Mouse (Mus musculus) MN1 (cell line): ENCODE data around the gene Prkch.

Experiments
- DNase-seq: peaks from one replicate; pipeline ENCODE4 v3.0.0-alpha.2; 2016; ENCODE audit warnings: low spot score

The Prkch gene

DNA sequence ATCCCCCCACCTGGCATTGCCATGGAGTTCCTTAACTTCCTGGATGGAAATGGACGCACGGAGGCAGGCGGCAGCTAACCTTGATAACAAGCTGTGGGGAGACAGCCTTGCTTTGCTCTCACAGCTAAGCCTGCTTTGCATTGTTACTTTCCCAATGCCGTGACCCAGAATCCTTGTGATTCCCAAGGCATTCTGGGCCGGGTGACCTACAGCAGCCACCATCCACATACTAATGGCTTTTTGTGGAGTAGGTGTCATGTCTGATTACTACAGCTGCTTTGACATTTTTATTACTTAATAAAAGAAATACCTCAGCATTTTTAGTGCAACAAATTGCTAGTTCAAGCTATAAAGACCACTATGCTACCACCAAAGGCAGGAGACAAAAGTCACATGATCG is 177.4 kb downstream of the Prkch start:
- DNase-seq = no peak

DNA sequence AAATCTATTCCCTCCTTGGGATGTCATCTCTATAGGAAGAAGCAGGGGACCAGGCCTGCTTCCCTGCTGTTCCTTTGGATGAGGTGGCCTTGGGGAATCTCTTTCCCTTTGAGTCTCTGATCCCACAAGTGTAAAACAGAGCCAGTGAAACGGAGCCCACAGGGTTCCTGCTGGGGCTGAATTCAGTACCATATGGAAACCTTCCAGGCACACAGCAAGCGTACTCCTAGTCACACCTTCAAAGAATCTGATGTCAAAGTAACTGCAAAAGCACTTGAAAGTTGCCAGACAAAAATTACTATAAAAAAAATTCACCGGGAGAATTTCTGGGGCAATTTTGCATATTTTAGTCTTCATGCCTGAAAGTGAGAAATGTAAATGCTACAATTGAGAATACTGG is 178.2 kb downstream of the Prkch start:
- DNase-seq = no peak

DNA sequence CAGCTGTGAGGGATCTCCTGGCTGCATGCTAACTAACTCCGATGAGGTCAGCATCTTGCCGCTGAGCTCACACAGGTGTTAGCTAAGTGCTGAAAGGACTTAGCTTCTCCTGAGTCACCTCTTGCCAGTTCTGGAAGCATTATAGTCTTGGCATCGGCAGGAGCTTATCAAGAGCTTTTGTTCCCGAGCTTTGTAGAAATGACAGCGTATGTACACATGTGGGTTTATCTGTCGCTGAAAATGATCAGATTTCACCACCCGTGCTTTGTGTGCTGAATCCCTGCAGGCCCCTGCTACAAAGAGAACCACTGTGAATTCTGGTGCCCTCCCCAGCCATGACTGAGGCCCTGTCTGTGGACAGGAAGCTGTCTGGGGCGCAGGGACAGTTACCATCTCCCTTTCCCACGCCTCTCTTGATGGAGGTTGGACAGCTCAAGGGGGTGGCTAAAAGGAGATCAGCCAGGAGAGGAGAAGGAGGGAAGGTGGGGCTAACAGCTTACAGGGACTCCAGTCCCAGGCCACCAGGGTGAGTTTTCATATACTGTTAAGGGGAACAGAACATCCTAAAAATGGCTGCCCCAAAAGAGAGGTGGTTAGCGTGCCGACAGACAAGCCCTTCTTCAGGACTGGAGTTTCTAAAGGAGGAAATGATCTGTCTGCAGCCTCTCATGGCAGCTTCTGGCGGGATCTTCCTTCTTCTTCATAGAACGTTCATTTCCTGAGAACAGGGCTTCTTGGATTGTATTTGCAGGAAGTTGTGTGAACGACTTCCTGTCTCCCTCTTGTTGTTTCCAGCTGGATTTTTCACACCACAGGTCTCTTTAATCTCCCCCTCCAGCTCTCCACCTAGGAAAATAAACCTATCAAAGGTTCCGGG is 180.3 kb downstream of the Prkch start:
- no peak for DNase-seq

DNA sequence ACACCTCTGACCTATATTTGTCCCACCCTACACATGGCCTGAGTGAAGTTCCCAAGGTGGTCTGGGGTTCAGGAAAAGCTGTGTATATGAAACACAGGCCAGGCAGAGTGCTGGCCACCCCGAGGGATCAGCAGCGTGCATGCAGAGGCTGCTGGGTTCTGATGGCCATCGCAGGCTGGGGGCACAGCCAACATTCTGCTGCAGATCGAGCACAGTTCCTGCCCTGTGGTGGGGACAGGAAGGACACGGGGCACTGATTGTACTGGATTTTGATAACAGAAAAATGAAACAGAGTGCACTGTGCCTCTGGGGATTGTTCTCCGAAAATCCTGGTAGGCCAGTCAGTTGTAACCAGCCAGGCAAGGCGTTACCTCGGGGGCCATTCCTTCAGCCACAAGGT is 181.6 kb downstream of the Prkch start:
- no peak for DNase-seq

DNA sequence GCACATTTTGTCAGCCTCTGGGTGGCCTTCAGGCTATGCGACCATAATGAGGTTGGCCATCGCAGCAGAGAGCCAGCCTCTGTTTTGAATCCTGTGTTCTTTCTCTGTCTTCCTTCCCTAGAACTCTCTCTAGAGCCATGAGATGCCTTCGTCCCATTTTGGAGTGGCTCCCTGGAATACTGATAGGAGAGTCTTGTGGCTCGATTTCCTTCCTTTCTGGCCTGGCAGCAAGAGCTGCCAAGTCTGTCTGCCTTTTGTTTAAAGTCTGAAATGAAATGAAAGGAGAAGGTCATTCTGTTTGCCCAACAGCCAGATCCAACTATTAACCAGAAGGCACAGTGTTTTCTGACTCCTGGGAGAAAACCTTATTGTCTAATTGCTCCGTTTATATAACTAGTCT is 184.2 kb downstream of the Prkch start:
- DNase-seq = no peak

DNA sequence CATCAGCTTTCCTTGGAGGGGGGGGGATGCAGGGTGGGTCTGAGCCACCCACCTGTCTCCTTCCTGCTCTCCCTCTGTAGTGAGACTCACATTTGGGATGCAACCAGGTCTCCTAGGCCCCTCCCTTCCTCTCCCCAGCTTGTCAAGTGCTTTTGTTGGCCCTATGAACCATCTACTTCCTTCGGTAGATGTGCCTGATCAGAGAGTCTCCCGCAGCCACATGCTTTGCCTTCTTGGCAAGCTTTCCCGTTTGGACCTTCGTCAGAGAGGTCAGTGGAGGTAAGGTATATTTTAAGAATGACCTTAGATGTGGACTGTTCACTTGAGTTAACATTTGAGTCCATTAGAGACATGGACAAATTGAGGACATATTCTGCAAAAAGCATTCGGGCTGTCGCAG is 184.9 kb downstream of the Prkch start:
- DNase-seq = no peak

DNA sequence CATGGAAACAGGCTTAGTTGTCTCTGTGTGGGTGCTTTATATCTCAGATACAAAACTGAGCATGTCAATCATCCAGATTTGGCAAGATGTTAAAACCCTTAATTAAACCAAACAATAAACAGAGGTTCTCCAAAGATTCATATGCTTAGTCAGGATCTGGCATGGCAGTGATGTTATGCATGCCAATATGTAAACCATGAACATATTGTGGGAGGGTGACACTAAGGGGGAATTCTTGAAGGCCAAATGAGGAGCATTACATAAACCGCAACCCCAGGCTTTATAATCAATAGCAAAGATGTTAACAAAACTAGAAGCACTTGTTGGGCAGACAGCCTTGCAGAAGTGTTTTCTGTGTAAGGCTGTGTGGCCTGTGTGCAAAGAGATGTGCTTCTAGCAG is 186.2 kb downstream of the Prkch start:
- no peak for DNase-seq

DNA sequence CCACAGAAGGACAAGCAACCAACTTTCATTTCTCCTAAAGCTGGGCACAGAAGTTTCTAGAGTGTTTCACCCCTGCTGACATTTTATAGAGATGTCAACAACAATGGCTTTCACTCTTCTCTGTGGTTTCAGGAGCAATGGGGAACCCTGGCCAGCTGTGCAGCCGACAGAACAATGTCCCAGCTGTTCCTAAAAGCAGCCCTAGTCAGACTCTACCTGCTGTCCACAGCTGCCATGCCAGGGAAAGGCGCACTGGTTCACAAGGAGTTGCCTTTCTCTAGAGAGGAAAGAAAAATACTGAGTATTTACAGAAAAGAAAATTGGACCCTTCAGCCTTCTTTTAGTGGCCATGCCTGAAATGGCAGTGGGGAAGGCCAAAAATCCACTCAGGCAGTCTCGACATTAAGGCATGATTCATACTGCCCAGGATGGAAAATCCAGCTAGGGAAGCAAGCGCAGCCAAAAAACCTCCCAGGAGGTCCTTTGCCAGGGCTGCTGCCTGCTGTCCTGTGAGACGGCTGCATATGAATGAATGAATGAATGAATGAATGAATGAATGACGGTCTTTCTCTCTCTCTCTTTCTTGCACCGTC is 190.3 kb downstream of the Prkch start:
- DNase-seq = peak; percentile 25

DNA sequence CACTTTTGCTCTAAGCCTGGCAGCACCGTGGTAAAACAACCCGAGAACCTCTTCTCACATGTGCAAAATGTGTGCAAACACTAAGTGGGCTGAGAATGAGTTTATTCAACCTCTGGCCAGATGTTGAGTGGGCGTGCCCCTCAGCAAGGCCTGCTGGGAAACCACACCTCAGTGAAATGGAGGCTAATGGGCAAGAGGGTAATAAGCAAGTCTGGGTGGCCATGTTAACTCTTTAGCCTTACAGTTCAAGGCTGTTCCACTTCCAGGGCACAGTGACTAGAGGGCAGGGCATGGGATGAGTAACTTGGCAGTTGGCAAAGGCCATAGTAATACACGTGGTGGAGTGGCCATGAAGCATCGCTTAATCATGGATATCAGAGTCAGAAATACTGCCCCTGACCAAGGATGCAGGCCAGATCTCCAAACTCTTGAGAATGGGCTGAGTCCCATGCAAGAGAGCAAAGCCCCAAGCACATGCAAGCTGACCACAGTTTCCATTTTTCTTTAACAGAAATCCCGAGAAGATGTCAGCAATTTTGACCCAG is 191.9 kb downstream of the Prkch start:
- DNase-seq = no peak

DNA sequence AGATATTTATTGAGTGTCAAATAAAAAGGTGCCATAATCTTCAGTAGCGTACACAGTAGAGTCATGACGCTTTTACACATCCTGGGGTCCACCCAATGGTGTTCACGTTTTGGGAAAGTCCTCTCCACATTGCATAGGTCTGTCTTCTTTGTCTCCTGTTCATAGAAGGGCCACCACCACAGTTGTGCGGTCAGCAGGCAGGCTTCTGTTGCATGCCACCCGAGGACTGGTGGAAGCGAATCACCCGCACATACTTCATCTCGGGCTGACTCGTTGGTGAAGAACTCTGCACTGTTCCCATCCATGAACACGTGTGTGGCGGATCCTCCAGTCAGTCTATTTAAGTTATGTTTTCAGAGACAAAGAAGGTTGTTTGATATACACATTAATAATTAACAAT is 193.1 kb downstream of the Prkch start:
- DNase-seq = no peak

DNA sequence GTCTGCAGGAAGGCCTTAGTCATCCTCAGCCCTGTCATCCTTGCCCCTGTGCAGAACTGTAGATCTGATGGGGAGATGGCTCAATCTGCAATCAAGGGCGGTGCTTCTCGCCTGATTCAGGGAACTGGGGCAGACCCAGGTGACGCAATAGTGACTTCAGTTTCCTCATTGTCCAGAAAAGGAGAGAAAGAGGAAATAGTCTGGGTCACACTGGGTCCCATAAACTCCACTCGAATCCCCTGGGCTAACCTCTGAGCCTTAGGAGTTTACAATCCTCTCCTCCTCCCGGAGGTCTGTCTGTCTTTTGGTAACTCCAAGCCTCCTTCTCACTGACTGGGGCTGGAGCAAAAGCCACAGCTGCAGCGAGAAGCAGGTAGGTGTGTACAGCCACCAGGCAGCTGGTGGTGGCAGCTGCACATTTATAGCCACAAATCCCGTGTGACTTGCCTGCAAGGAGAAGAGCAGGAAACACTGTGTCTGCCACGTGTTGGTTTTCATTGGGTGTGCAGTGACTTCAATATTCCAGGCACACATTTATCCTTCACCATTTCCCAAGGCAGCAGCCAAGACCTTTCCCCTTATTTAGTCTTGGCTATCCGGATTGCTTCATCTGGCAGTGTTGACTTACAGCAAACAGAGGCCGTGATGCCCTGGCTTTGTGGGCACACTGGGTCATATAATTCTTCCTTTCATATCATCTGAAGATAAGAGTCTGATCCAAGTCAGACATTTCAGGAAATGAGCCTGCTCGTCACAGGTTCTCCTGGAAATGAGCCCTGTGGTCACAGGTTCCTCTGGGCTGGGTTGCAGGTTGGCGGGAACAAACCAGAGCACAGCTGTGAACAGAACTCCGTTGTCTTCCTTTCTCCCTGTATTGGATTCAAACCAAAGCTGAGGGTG is 195.0 kb downstream of the Prkch start:
- peak; percentile 84 for DNase-seq

DNA sequence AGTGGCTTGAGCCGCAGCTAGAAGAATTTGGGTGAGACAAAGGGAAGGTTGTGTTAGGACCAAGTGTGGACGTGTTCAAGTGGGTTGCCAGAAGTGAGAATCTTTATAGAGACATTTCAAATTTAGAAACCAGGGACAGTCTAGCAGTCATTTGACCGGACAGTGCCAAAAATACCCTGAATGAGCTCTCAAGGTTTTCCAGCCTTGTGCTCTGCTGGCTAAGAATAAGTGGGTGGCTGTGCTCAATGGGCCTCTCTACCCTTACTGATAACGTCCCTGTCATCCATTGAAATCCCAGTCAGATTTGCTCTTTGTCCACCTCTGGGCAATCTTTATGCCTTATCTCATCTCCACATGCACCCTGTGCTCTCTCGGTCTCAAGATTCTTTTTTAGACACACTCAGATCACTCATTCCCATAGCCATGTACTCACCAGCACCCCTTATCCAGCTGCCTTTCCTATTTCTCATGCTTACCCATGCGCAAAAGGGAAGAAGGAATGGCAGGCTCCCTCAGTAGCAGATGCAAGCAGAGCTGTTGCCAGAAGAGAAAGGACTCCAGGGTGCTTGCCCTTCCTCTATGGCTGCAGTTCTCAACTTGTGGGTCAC is 196.9 kb downstream of the Prkch start:
- no peak for DNase-seq

DNA sequence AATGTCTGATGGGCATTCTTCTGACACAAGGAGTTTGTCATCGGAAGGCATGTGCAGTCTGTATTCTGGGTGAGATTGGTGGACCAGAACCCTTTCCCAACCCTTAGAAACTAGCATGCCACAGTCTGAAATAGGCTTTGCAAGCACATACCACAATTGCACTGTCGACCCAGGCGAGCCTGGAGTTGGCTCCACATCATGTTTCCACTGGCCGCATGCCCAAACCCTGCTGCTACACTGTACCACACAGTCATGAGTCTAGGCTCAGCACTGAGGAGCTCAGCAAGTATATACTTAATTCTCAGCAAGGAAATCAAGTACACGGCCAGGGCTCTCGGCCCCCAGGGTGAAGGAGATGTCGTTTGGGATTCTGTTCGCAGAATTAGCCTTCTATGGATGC is 202.3 kb downstream of the Prkch start:
- peak; percentile 47 for DNase-seq

DNA sequence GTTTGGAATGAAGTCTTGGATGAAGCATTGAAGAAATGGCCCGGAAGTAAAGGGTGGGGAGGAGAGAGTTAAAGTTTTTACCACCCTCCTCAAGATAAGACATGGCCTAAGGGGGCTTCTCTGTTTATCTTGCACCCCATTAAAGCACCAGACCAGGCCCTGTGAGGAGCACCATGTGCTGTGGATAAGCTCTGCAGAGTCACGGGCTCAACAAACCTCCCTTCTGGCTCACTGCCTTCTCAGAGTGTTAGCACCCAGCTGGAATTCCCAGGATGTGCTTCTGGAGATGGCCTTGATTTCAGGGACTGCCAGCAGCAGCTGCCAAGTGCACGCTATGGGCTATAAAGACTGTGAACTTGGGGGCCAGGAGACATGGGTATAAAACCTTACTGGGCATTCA is 204.3 kb downstream of the Prkch start:
- peak; percentile 65 for DNase-seq

DNA sequence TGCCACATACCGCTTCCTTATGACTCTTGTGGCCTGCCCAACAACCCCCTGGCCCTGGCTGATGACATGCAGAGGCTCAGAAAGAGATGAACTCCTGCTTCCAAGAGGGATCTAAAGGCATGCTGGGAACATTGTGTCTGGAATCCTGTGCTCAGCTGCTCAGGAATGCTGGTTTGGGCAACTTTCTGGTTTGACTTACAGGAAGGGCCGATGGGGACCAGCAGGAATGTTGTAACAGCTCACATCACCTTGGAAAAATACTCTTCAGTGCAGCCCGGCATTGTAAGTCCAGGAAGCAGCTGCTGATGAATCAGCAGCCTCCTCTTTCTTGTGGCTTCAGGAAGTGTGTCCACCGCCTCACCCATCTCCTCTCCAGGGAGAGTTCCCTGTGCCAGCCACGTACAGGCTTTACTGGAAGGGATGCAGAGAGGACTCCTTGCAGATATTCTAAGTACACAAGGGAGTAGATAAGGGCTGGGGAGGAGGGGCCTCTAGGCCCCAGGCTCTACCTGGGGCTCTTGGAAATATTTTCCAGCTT is 206.0 kb downstream of the Prkch start:
- DNase-seq = peak; percentile 40

DNA sequence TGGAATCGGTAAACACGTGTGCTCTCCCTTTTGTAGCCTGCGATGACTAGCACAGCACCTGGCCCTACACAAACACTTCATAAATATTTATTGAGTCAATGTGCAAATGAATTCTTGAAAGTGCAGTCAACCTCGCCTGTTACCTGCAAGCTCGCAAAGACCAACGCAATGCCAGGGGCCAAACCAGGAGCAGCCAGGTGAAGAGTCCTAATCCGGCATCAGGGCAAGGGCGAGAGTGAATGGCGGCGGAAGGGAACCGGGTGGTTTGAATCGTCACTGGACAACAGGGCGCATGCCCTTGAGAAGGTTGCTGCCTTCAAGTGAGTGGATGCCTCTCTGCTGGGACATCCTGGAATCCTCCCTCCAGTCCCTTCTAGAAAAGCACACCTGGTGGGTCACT is 208.6 kb downstream of the Prkch start:
- DNase-seq = no peak

DNA sequence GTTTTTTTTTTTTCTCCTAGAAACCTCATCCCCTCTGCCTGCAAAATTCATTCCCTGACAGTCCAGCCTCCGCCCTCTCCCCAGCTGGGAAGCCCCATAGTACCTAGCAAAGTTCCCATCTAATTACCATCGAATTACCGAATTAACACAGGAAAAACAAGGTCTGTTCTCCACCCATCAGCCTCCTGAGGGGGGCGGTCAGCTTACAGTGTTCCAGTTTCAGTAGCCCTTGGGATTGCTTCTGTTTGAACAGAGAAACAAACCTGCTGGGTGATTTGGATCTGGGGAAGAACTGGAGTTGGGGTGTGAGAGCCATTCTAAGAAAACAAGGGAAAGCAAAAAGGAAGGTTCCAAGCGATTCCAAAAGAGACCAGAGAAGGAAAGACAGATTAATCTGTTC is 209.1 kb downstream of the Prkch start:
- peak; percentile 74 for DNase-seq

DNA sequence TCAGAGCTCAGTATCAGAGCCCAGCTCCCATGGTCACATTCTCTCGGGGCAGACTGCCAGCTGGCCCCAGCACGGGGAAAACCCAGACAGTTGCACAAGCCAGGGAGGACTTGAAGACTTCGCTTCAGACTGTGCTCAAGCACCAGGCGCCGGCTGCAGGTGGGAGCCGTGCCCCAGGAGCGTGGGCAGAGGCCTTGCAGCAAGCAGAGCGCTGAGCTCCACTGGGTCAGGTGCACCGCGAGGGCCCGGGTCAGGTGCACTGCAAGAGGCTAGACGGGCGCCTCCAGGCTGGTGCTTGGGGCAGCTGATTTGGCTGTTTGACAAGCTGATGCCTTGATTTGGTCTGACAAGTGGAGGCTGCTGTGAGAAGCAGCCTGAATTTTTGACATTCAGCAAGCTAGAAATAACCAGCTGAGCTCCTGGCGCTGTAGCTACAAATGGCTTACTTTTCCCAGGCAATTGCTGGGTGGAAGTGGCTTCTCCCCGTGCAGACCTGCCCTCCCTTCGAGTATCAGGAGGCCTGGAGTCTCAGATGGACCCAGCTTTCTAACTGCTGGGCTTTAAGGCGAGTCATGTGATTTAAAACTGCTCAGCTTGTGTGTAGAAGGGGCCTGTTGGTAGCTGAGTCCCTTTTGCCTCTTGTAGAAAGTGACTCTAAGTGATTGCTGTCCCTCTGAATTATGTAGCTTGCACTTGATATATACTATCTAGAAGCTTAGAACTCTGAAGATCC is 209.7 kb downstream of the Prkch start:
- peak; percentile 86 for DNase-seq

DNA sequence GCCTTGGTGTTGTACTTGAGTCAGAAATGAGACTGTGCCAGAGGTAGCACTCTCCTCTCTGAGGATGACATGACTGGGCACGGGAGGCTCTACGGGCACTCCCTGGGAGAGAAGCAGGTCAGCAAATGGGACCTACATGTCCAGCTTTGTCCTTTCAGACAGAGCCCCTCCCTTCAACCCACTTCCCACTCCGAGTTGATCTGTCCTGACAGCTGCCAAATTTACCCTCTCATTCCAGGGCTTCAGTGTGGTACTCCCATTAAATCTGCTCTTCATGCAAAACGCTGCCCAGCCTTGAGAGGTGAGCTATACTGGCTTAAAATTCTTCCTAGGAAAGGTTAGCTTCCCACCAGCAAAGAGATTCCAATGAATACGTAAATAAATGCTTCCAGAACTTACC is 215.1 kb downstream of the Prkch start:
- DNase-seq = no peak

DNA sequence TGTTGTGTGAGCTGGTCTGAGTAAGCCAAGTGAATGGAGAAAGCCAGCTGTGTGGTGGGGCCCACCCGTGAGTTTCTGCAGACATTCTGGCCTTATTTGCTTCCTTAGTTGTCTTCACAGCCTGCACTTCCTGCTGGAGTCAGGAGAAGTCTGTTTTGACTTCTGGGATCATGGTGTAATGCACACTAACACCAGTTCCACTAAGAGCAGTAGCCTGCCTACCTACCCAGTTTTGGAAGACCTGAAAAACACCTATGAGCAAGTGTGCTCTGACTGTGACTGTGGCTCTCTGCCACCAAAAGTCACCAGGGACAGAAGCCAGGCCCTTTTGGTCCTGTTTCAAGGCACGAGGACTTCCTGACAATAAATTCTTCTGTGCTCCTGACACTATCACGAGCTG is 216.3 kb downstream of the Prkch start:
- no peak for DNase-seq

DNA sequence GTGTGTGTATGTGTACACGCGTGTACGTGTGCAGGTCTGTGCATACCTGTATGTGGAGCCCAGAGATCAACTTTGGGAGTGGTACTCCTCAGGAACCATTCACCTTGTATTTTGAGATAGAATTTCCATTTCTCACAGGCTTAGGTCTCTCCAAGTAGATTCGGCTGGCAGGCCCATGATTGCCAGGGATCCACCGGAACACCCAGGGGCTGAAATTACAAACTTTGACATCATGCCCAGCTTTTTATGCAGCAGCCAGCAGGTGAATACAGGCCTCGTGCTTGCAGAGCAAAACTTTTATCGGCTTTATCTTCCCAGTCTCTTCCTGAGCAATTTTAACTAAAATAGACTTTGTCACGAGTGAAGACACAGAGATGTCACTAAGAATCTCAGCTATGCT is 217.2 kb downstream of the Prkch start:
- DNase-seq = no peak
